Mouse (Mus musculus): Measurements from ENCODE around the gene Cnn3.

- TF ChIP-seq CTCF (conservative IDR thresholded peaks at IDR 0.05; ENCODE audit: low read length) (no peak), POU5F1 (IDR thresholded peaks at IDR 0.05; ENCODE audit: borderline replicate concordance, low read length) (no peak), NANOG (IDR thresholded peaks at IDR 0.05; ENCODE audit: borderline replicate concordance, low read length) (no peak)
Measured at GRCm38 (mm10) chr3:121428230-121428629, 1.9 kb downstream of the Cnn3 start.
